ENCODE assay signal across 29 mouse cellular contexts in genomic region chr8:96489804-96490203, GRCm38 (mm10).
A peak's percentile ranks its signal among the peaks of the same experiment; 100 is the strongest.
DNase-seq lines count a peak whose midpoint lies in the region; ATAC-seq lines count a peak whose summit lies in the region.
"Had no signal": no experiment of that assay in that cellular context is flagged by ENCODE, and none has a peak within 500 bp of the region (broad histone marks: within the 10 kb centered on the region; RNA-seq: fewer than 3 reads in every experiment).

No protein-coding gene starts in this region.

- no peak overlapping the region for H3K4me3 ChIP-seq in forebrain, embryonic 14.5 days (ENCODE audit: low read depth, low read length)
- H3K4me3 ChIP-seq in forebrain, embryonic 13.5 days, result no peak overlapping the region
- H3K4me3 ChIP-seq: embryonic facial prominence, embryonic 10.5 days; embryonic facial prominence, embryonic 13.5 days; erythroblast, embryonic 14.5 days; heart, adult 2 months; heart, embryonic 10.5 days; heart, embryonic 13.5 days had no signal

- peak; percentile 40; the same call in 1 of the 2 replicates for ATAC-seq in forebrain, embryonic 14.5 days
- no peak for ATAC-seq in forebrain, embryonic 13.5 days
- ATAC-seq in frontal cortex, adult (ENCODE audit: low TSS enrichment), result peak; percentile 86
- ATAC-seq: activated CD4-positive, CD25-positive, alpha-beta regulatory T cell, adult 4 months; hindbrain, postnatal 0 days; inflammation-experienced regulatory T-cells, adult 6 months; intestine, embryonic 16.5 days had no signal

- no peaks in the 10 kb centered on the region for H3K27me3 ChIP-seq in forebrain, embryonic 14.5 days (replicated peaks; ENCODE audit: control insufficient read depth, insufficient read depth, low read length)
- no peaks in the 10 kb centered on the region for H3K27me3 ChIP-seq in forebrain, embryonic 13.5 days
- H3K27me3 ChIP-seq: embryonic facial prominence, embryonic 13.5 days; heart, embryonic 13.5 days had no signal

- H3K9me3 ChIP-seq in forebrain, embryonic 14.5 days (replicated peaks; ENCODE audit: control insufficient read depth, low read length), result no peaks in the 10 kb centered on the region
- no peaks in the 10 kb centered on the region for H3K9me3 ChIP-seq in forebrain, embryonic 13.5 days (replicated peaks)
- H3K9me3 ChIP-seq: embryonic facial prominence, embryonic 10.5 days; embryonic facial prominence, embryonic 13.5 days; heart, embryonic 10.5 days had no signal

- intact Hi-C loops in left cerebral cortex, postnatal 36 days (cut with DNase I), result no loop called here

- peak; percentile 23 for DNase-seq in forebrain, embryonic 14.5 days (ENCODE audit: low spot score)
- no peak for DNase-seq in frontal cortex, postnatal 14 days (ENCODE audit: low spot score in 2 of 2)
- DNase-seq in left cerebral cortex, adult 9 months (ENCODE audit: low spot score in 2 of 2), result peak; percentile 3 to 23
- DNase-seq in left cerebral cortex, postnatal 36 days (ENCODE audit: low spot score in 2 of 2), result no peak
- peak; percentile 40 for DNase-seq in brain, adult 2 months (ENCODE audit: low read depth, low spot score)
- DNase-seq in layer of hippocampus, adult 9-11 months, result no peak
- DNase-seq: adrenal gland, adult 8-10 months; adrenal gland, postnatal 25 days; cerebellum, adult 11 months; cerebellum, adult 2 months; cerebellum, postnatal 36 days; embryo, embryonic 11 days; gastrocnemius, postnatal 10 days; gastrocnemius, postnatal 36 days; heart, adult 2 months; heart, postnatal 14 days; heart, postnatal 4 days had no signal

- no peak overlapping the region for H3K9ac ChIP-seq in forebrain, embryonic 14.5 days (ENCODE audit: low read length)
- no peak overlapping the region for H3K9ac ChIP-seq in forebrain, embryonic 13.5 days
- H3K9ac ChIP-seq: embryonic facial prominence, embryonic 13.5 days; heart, embryonic 13.5 days; hindbrain, embryonic 14.5 days had no signal

- H3K4me2 ChIP-seq in forebrain, embryonic 14.5 days (ENCODE audit: low read length), result no peak overlapping the region
- no peak overlapping the region for H3K4me2 ChIP-seq in forebrain, embryonic 13.5 days
- H3K4me2 ChIP-seq: embryonic facial prominence, embryonic 13.5 days; heart, embryonic 13.5 days; hindbrain, embryonic 14.5 days had no signal

- no peaks in the 10 kb centered on the region for H3K36me3 ChIP-seq in forebrain, embryonic 14.5 days (ENCODE audit: control insufficient read depth, insufficient read depth, low read length)
- no peaks in the 10 kb centered on the region for H3K36me3 ChIP-seq in forebrain, embryonic 13.5 days (ENCODE audit: poor library complexity, severe bottlenecking)
- H3K36me3 ChIP-seq: embryonic facial prominence, embryonic 10.5 days; embryonic facial prominence, embryonic 13.5 days; heart, embryonic 10.5 days; heart, embryonic 13.5 days had no signal

- peaks cover 8% of the 10 kb centered on the region for H3K4me1 ChIP-seq in forebrain, embryonic 14.5 days (ENCODE audit: control insufficient read depth, insufficient read depth, low read length)
- H3K4me1 ChIP-seq in forebrain, embryonic 13.5 days, result peaks cover 9% of the 10 kb centered on the region
- H3K4me1 ChIP-seq: embryonic facial prominence, embryonic 13.5 days; heart, embryonic 10.5 days; heart, embryonic 13.5 days had no signal

- no peak overlapping the region for H3K27ac ChIP-seq in forebrain, embryonic 14.5 days (ENCODE audit: low read depth, low read length)
- no peak overlapping the region for H3K27ac ChIP-seq in forebrain, embryonic 13.5 days
- H3K27ac ChIP-seq: embryonic facial prominence, embryonic 10.5 days; embryonic facial prominence, embryonic 13.5 days; heart, adult 2 months; heart, embryonic 10.5 days; heart, embryonic 13.5 days; hindbrain, embryonic 14.5 days; hindbrain, postnatal 0 days had no signal

- 51% methylated on average over 2 of the region's 2 CpGs for WGBS in forebrain, embryonic 14.5 days
- WGBS in forebrain, embryonic 13.5 days, result 48% methylated on average over 2 of the region's 2 CpGs

Comparison
In these comparisons a context has a peak if more than half of its experiments do, and no peak if none do; other contexts are left out.
1. DNase-seq: peak in forebrain, embryonic 14.5 days (single experiment), left cerebral cortex, adult 9 months (2 of 2) and brain, adult 2 months (single experiment); none in frontal cortex, postnatal 14 days (0 of 2), left cerebral cortex, postnatal 36 days (0 of 2) and layer of hippocampus, adult 9-11 months (single experiment).